In the genomic region with DNA sequence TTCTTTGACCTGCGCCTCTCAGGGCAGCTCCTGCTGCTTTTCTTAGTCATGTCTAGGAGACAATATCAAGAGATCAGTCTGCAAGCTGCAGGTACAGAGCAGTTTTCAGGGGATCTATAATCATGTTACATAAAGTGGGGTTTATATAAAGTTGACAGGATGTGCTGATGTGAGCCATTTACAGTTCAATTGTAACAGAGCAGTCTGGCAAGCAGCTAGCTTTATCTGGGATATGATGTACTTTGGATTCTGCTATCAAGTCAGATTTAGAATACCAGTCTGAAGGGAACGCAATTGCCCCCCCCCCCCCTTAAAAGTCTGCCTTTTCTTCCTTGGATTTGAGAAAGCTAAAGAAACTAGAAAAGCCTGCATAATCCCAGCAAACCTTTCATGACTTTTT, we compare ENCODE assay signal across 19 mouse cellular contexts.
"Had no signal": no experiment of that assay in that cellular context is flagged by ENCODE, and none has a peak within 500 bp of the region (broad histone marks: within the 10 kb centered on the region; RNA-seq: fewer than 3 reads in every experiment).

No protein-coding gene starts in this region.

- H3K4me3 ChIP-seq: midbrain, embryonic 10.5 days; midbrain, embryonic 13.5 days; myocyte; neural tube, embryonic 13.5 days; neural tube, embryonic 15.5 days; stomach, embryonic 15.5 days had no signal

- H3K9me3 ChIP-seq: midbrain, embryonic 10.5 days; midbrain, embryonic 13.5 days; neural tube, embryonic 13.5 days; neural tube, embryonic 15.5 days; stomach, embryonic 15.5 days had no signal

- H3K4me2 ChIP-seq: lung, embryonic 14.5 days; midbrain, embryonic 13.5 days; neural tube, embryonic 13.5 days; neural tube, embryonic 15.5 days; stomach, embryonic 15.5 days had no signal

- ATAC-seq: midbrain, embryonic 13.5 days; midbrain, embryonic 16.5 days had no signal

- H3K27me3 ChIP-seq: midbrain, embryonic 13.5 days; neural tube, embryonic 13.5 days; neural tube, embryonic 15.5 days; stomach, embryonic 15.5 days had no signal

- H3K9ac ChIP-seq: lung, embryonic 14.5 days; midbrain, embryonic 13.5 days; neural tube, embryonic 13.5 days; neural tube, embryonic 15.5 days; stomach, embryonic 15.5 days had no signal

- H3K27ac ChIP-seq: midbrain, embryonic 10.5 days; midbrain, embryonic 13.5 days; neural tube, embryonic 13.5 days; neural tube, embryonic 15.5 days; stomach, embryonic 15.5 days; stomach, postnatal 0 days had no signal

- DNase-seq: lung, adult 18-20 months; lung, embryonic 14.5 days; lung, postnatal 10 days; lung, postnatal 4 days; retina, postnatal 1 day; right cerebral cortex, adult 18-20 months; right cerebral cortex, postnatal 25 days; right cerebral cortex, postnatal 4 days; thymus, adult 18-20 months; thymus, postnatal 14 days; thymus, postnatal 36 days had no signal

- H3K4me1 ChIP-seq: midbrain, embryonic 13.5 days; neural tube, embryonic 13.5 days; neural tube, embryonic 15.5 days; stomach, embryonic 15.5 days had no signal

- H3K36me3 ChIP-seq: midbrain, embryonic 10.5 days; midbrain, embryonic 13.5 days; neural tube, embryonic 13.5 days; neural tube, embryonic 15.5 days; stomach, embryonic 15.5 days had no signal
